ENCODE assay signal across 8 mouse cellular contexts in the genomic region with DNA sequence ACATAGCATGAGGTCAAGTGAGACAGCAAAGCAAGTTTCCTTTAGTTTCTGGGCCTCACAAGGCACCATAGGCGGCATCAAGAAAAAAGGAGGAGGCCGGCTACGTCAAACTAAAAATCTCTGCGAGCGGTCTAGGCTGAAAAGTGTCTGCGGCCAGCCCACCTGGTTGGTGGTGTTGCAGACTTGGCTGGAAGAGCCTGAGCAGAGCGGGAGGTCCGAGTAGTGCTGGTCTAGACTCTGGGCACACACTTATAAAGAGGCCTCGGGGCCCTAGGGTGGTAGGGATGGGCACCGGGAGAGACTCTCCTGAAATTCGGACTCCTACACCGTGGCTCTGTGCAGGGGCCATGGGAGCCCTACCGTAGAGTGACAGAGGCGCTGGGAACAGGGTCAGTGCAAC. TPM values are rescaled to one million over a fixed set of nuclear protein-coding genes. Genes with fewer than 3 reads are reported as not detected.
A peak's percentile ranks its signal among the peaks of the same experiment; 100 is the strongest.
DNase-seq lines count a peak whose midpoint lies in the region; ATAC-seq and TF ChIP-seq lines count a peak whose summit lies in the region.
"Had no signal": no experiment of that assay in that cellular context is flagged by ENCODE, and none has a peak within 500 bp of the region (broad histone marks: within the 10 kb centered on the region; RNA-seq: fewer than 3 reads in every experiment).

No protein-coding gene starts in this region.

- TF ChIP-seq CTCF in thymus, adult 2 months (IDR thresholded peaks at IDR 0.05; ENCODE audit: borderline replicate concordance, control insufficient read depth, extremely low read depth, insufficient read depth, low read length, poor library complexity) = no peak

- DNase-seq in thymus, postnatal 0 days (ENCODE audit: low spot score) = peak; percentile 21
- DNase-seq in thymus, adult 2 months = no peak
- peak; percentile 90 to 92 for DNase-seq in cerebellum, postnatal 25 days
- peak; percentile 85 for DNase-seq in limb, embryonic 11.5 days (ENCODE audit: low spot score)
- DNase-seq in retina, adult 2 months (ENCODE audit: low read depth, low spot score) = peak; percentile 26
- DNase-seq in gastrocnemius, adult 8-10 months (ENCODE audit: low spot score in 2 of 2) = no peak

- H3K4me2 ChIP-seq in hindbrain, embryonic 12.5 days (replicated peaks) = peak overlapping the region; percentile 58
- peak overlapping the region; percentile 49 for H3K4me2 ChIP-seq in limb, embryonic 11.5 days (ENCODE audit: low read depth, severe bottlenecking)

- H3K36me3 ChIP-seq in thymus, adult 2 months (ENCODE audit: control insufficient read depth, insufficient read depth, low read length) = no peaks in the 10 kb centered on the region
- no peaks in the 10 kb centered on the region for H3K36me3 ChIP-seq in hindbrain, embryonic 12.5 days
- no peaks in the 10 kb centered on the region for H3K36me3 ChIP-seq in limb, embryonic 11.5 days (ENCODE audit: control insufficient read depth, insufficient read depth, low read length)

- H3K4me1 ChIP-seq in thymus, adult 2 months (replicated peaks; ENCODE audit: control insufficient read depth, insufficient read depth, low read length) = peaks cover 42% of the 10 kb centered on the region
- peaks cover 17% of the 10 kb centered on the region for H3K4me1 ChIP-seq in hindbrain, embryonic 12.5 days
- H3K4me1 ChIP-seq in limb, embryonic 11.5 days (ENCODE audit: control insufficient read depth, insufficient read depth, low read length) = peaks cover 6% of the 10 kb centered on the region

- H3K9ac ChIP-seq in hindbrain, embryonic 12.5 days = peak overlapping the region; percentile 47
- H3K9ac ChIP-seq in limb, embryonic 11.5 days (ENCODE audit: low read length) = 0 out of 2 replicates have a peak overlapping the region, but pooled peaks have one; percentile 45

- peak; percentile 48 for ATAC-seq in hindbrain, embryonic 12.5 days (ENCODE audit: low FRiP score)
- peak; percentile 73 for ATAC-seq in limb, embryonic 11.5 days (ENCODE audit: insufficient number of reproducible peaks, low FRiP score, low TSS enrichment, low read depth)

- no peak overlapping the region for H3K4me3 ChIP-seq in thymus, adult 2 months (ENCODE audit: control insufficient read depth, insufficient read depth, low read length)
- H3K4me3 ChIP-seq in hindbrain, embryonic 12.5 days = peak overlapping the region; percentile 36
- H3K4me3 ChIP-seq in limb, embryonic 11.5 days (ENCODE audit: low read depth, low read length) = peak overlapping the region; percentile 28

- H3K27ac ChIP-seq in thymus, adult 2 months (ENCODE audit: control insufficient read depth, insufficient read depth, low read length) = no peak overlapping the region
- 0 out of 2 replicates have a peak overlapping the region, but pooled peaks have one; percentile 12 for H3K27ac ChIP-seq in hindbrain, embryonic 12.5 days
- peak overlapping the region; percentile 22; the same call in 1 of the 2 replicates for H3K27ac ChIP-seq in limb, embryonic 11.5 days (replicated peaks; ENCODE audit: low read depth, low read length)
- H3K27ac ChIP-seq: macrophage had no signal

- TF ChIP-seq POLR2A in thymus, adult 2 months (IDR thresholded peaks at IDR 0.05; ENCODE audit: control insufficient read depth, extremely low read depth, insufficient read depth, low read length, poor library complexity) = no peak

- H3K27me3 ChIP-seq in thymus, adult 2 months (ENCODE audit: control insufficient read depth, insufficient read depth, low read length) = no peaks in the 10 kb centered on the region
- peaks cover 8% of the 10 kb centered on the region for H3K27me3 ChIP-seq in hindbrain, embryonic 12.5 days
- no peaks in the 10 kb centered on the region for H3K27me3 ChIP-seq in limb, embryonic 11.5 days (ENCODE audit: control insufficient read depth, insufficient read depth, low read length)

- H3K9me3 ChIP-seq in hindbrain, embryonic 12.5 days (replicated peaks) = no peaks in the 10 kb centered on the region
- no peaks in the 10 kb centered on the region for H3K9me3 ChIP-seq in limb, embryonic 11.5 days (ENCODE audit: control insufficient read depth, low read length)

- WGBS in thymus, adult 2 months = 57% methylated on average over 14 of the region's 14 CpGs
- WGBS in hindbrain, embryonic 12.5 days = 4% methylated on average over 14 of the region's 14 CpGs
- under 1% methylated on average over 14 of the region's 14 CpGs for WGBS in limb, embryonic 11.5 days

RNA-seq across cellular contexts. Expression of gene Scn2b, which starts 1.9 kb away (rescaled TPM):
- 5.4 and 6.6 TPM in 2 replicates for polyA plus RNA-seq in thymus, postnatal 0 days (2015; fragmentation: Nextera tagmentation; extraction: Ambion mirVana)
- polyA plus RNA-seq in thymus, adult 2 months (2012; rRNA removed) = 5.2 and 9.8 TPM in 2 replicates
- polyA plus RNA-seq in hindbrain, embryonic 12.5 days (2016; fragmentation: Nextera tagmentation; extraction: Ambion mirVana) = 4.7 TPM in 2 replicates
- polyA plus RNA-seq in limb, embryonic 11.5 days (2014; fragmentation: Nextera tagmentation; extraction: Ambion mirVana) = 8.0 and 9.3 TPM in 2 replicates
- total RNA-seq in gastrocnemius, adult 8-10 months (2022) = 1 to 10 TPM; 1.5 to 2.1 (median 1.6) TPM

RNA-seq across cellular contexts. Expression of gene Scn4b, which starts 22.5 kb away (rescaled TPM):
- 8.0 and 9.1 TPM in 2 replicates for polyA plus RNA-seq in thymus, postnatal 0 days (2015; fragmentation: Nextera tagmentation; extraction: Ambion mirVana)
- polyA plus RNA-seq in thymus, adult 2 months (2012; rRNA removed) = 20.5 and 26.2 TPM in 2 replicates
- 0.40 and 0.46 TPM in 2 replicates for polyA plus RNA-seq in hindbrain, embryonic 12.5 days (2016; fragmentation: Nextera tagmentation; extraction: Ambion mirVana)
- 0.24 and 0.35 TPM in 2 replicates for polyA plus RNA-seq in limb, embryonic 11.5 days (2014; fragmentation: Nextera tagmentation; extraction: Ambion mirVana)
- total RNA-seq in gastrocnemius, adult 8-10 months (2022) = 100 to 1,000 TPM; 209 to 275 (median 247) TPM
- polyA plus RNA-seq: macrophage had no signal

RNA-seq across cellular contexts. Expression of gene Jaml, which starts 36.7 kb away (rescaled TPM):
- polyA plus RNA-seq in thymus, postnatal 0 days (2015; fragmentation: Nextera tagmentation; extraction: Ambion mirVana) = 7.2 and 8.1 TPM in 2 replicates
- 2.5 and 3.5 TPM in 2 replicates for polyA plus RNA-seq in thymus, adult 2 months (2012; rRNA removed)
- polyA plus RNA-seq in hindbrain, embryonic 12.5 days (2016; fragmentation: Nextera tagmentation; extraction: Ambion mirVana) = 0.31 TPM in 1 of 2 replicates, not detected in the other
- 2.1 and 2.6 TPM in 2 replicates for polyA plus RNA-seq in limb, embryonic 11.5 days (2014; fragmentation: Nextera tagmentation; extraction: Ambion mirVana)
- total RNA-seq in gastrocnemius, adult 8-10 months (2022) = under 1 TPM; 0.12 to 0.81 (median 0.24) TPM

Comparison
In these comparisons a context has a peak if more than half of its experiments do, and no peak if none do; other contexts are left out.
1. DNase-seq: peak in thymus, postnatal 0 days (single experiment), cerebellum, postnatal 25 days (2 of 2), limb, embryonic 11.5 days (single experiment) and retina, adult 2 months (single experiment); none in thymus, adult 2 months (single experiment) and gastrocnemius, adult 8-10 months (0 of 2).